Mouse (Mus musculus) bone marrow, adult 2 months (tissue): ENCODE measurements around the gene Atp5g1. TPM values are rescaled to one million over a fixed set of nuclear protein-coding genes. Genes with fewer than 3 reads are reported as not detected.

Experiments
- H3K27ac ChIP-seq: fragments of 200-500 bp; 2 replicates; pipeline ENCODE4 v1.5.1; 2012; ENCODE audit warnings: low read depth, mild to moderate bottlenecking, control low read depth, inconsistent platforms, low read length; ENCODE audit not compliant: control insufficient read depth, poor library complexity, insufficient read depth
- H3K4me1 ChIP-seq: fragments of 200-500 bp; 2 replicates; pipeline ENCODE4 v1.6.1; 2011; ENCODE audit warnings: low read length; ENCODE audit not compliant: control insufficient read depth, insufficient read depth
- H3K4me3 ChIP-seq: fragments of 200-500 bp; replicated peaks from 2 replicates; pipeline ENCODE3; 2011; ENCODE audit warnings: mild to moderate bottlenecking, low read depth, low read length, control low read depth; ENCODE audit not compliant: control insufficient read depth
- CTCF ChIP-seq: fragments of 200-500 bp; IDR thresholded peaks from 2 replicates; pipeline ENCODE4 v1.5.1; 2011; ENCODE audit warnings: low read length, control low read depth; ENCODE audit not compliant: control insufficient read depth, insufficient read depth
- POLR2A ChIP-seq: fragments of 200-500 bp; IDR thresholded peaks from 2 replicates; pipeline ENCODE4 v1.6.1; 2011; ENCODE audit warnings: low read depth, mild to moderate bottlenecking, control low read depth, low read length, borderline replicate concordance; ENCODE audit not compliant: control insufficient read depth
- WGBS: fragments of 180-500 bp; shearing (Covaris S2); methylation state at CpG from one replicate; pipeline ENCODE4 v1.1.7; 2018; 5-methylcytosine and 5-hydroxymethylcytosine counted together
- polyA plus RNA-seq: library from polyadenylated mRNA; stranded (reverse); fragments of >200 nt; gene quantifications from 2 replicates; pipeline ENCODE4 v1.2.4, GENCODE M21; 2011; ENCODE audit warnings: low replicate concordance; ENCODE audit not compliant: missing spikeins, insufficient read depth, insufficient read length

Gene Atp5g1
- polyA plus RNA-seq, 1 experiment: 117 TPM

GRCm38 (mm10) chr11:96065215-96065911 lies 10.1 kb downstream of the Atp5g1 start, which contains the start of gene Ube2z:
Ube2z (minus strand) TSS chr11:96065388.
- Histone ChIP-seq H3K4me1 (peaks cover 2% of the 10 kb centered on the region), H3K27ac (peak within 1 kb of the TSS; percentile 81), H3K4me3 (peak within 1 kb of the TSS; percentile 93)
- 5% methylated on average over 50 of the region's 50 CpGs for WGBS
- TF ChIP-seq POLR2A (peak; percentile 89; the same call in 1 of the 2 replicates), CTCF (no peak)

DNA sequence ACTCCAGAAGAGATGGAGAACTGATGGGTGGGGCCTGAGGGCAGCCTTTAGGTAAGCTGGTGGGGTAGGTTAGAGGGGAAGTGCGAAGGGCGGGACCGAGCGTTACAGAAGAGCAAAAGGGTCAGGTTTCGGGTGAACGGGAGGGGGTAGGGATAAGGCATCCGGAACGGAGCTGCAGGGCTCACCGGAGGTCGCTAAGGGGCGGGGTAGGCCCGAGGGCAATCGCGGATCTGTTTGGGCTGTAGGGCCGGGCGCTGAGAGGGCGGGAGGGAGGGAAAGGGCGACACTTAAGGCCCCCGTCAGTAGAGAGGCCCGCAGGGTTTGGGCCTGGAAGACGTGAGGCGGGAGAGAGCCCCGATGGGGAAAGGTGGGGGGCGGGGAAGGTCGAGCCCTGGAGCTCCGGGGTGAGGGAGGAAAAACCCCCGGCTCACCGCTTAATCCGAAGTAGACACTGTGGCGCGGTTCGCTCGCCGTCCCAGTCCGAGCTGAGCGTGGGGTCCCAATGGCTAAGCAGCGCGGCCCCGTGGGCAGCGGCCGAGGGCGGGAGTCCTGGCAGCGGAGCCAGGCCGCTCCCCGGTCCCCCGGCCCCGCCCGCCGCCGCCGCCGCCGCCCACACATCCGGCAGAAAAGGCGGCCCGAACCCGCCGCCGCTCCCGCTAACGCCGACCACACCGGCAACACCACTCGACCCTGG lies 10.8 kb downstream of the Atp5g1 start:
- WGBS: under 1% methylated on average over 62 of the region's 64 CpGs
- Histone ChIP-seq H3K4me3 (peak overlapping the region; percentile 93), H3K4me1 (peaks cover 2% of the 10 kb centered on the region), H3K27ac (peak overlapping the region; percentile 81)
- TF ChIP-seq CTCF: no peak
- no peak for TF ChIP-seq POLR2A

DNA sequence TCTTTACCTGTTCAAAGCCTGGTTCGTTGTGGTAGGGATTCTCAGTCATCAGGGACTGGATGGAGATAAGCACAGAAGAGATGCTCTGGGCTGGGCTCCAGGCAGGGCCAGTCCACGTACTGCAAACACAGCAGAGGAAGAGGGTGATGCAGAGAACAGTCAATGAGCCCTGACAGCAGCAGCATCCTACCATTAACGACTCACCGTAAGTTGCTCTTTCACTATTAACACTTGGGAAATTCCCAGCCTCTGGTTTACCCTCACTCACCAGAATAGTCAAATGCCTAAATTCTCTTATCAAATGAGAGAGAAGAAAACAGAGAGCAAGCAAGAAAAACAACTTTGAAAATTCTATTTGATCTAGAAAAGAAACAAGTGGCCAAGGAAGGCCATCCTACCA lies 17.2 kb downstream of the Atp5g1 start:
- 74% methylated on average over 4 of the region's 4 CpGs for WGBS
- TF ChIP-seq CTCF (no peak), POLR2A (no peak)
- no peak overlapping the region for H3K4me3 ChIP-seq
- no peaks in the 10 kb centered on the region for H3K4me1 ChIP-seq
- no peak overlapping the region for H3K27ac ChIP-seq

DNA sequence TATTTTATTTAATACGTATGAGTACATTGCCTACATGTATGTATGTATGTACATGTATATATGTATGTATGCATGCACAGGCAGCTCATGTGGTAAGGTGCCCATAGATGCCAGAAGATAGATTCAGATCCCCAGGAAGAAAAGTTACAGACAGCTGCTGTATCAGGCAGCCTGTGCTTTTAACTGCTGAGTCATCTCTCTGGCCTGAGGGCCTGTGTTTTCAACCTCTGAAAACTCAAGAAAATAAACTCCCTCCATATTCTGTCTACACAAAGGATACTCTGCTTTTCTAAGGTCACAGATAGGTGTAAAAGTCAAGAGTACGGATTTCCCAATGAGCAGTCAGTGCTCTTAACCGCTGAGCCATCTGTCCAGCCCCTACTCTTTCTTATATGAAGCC lies 24.6 kb downstream of the Atp5g1 start:
- H3K4me3 ChIP-seq: no peak overlapping the region
- no peak for TF ChIP-seq POLR2A
- TF ChIP-seq CTCF: no peak
- WGBS: 95% methylated on average over 3 of the region's 3 CpGs
- H3K4me1 ChIP-seq: no peaks in the 10 kb centered on the region; the same call in 1 of the 2 replicates
- H3K27ac ChIP-seq: no peak overlapping the region

GRCm38 (mm10) chr11:96049939-96050338 lies 25.5 kb downstream of the Atp5g1 start:
- 80% methylated on average over 4 of the region's 4 CpGs for WGBS

DNA sequence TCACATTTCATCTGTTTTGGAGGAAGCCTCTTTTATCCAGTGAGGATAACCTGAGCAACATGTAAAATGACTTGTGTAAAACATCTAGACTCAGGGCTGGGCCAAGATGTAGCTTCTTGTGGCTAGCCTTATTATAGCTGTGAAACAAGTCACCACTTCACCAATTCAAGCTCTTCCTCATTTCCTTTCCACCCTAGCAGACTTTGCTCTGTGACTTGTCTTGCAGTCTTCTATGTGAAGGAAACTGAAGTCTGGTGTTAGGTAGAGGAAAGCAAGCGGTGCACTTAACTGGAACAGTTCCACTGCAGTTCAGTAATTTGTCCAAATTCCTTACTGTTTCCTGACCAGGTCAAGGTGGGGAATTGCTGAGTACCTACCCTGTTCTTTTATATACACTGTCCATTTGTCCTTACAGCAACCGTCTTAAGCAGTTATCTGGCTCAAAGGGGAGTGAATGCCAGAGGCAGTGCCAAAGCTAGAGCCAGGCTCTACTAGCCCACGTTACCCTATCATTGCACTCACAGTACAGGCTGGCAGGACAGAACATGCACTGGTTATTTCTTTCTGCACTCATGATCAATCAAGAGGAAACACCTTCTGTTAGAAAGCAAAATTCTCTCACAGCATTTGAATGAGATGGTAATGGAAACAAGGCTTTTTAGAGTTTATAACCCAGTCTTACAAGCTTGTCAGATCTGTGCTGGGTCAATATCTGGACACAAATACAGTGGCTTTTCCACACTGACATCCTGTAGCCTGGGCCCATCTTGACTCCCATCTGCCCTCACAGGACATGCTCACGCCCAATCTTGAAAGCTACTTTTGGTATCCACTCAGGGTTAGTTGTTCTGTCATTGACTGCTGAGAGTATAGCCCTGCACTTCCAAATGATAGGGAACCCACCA lies 27.7 kb downstream of the Atp5g1 start:
- Histone ChIP-seq H3K27ac (no peak overlapping the region), H3K4me3 (no peak overlapping the region), H3K4me1 (no peaks in the 10 kb centered on the region; the same call in 1 of the 2 replicates)
- no peak for TF ChIP-seq CTCF
- no peak for TF ChIP-seq POLR2A
- WGBS: 75% methylated on average over 4 of the region's 4 CpGs

More at GRCm38 (mm10) chr11:96049939-96050338, 25.5 kb downstream of the Atp5g1 start:
- Histone ChIP-seq H3K4me3 (no peak overlapping the region), H3K27ac (no peak overlapping the region), H3K4me1 (no peaks in the 10 kb centered on the region; the same call in 1 of the 2 replicates)
- TF ChIP-seq POLR2A: no peak
- TF ChIP-seq CTCF: no peak

- Histone ChIP-seq H3K27ac (no peak overlapping the region), H3K4me3 (no peak overlapping the region), H3K4me1 (no peaks in the 10 kb centered on the region; the same call in 1 of the 2 replicates)
- WGBS: 73% methylated on average over 2 of the region's 2 CpGs
- no peak for TF ChIP-seq CTCF
- TF ChIP-seq POLR2A: no peak
Measured at GRCm38 (mm10) chr11:96046793-96047192, 28.7 kb downstream of the Atp5g1 start.

- Histone ChIP-seq H3K4me3 (no peak overlapping the region), H3K4me1 (no peaks in the 10 kb centered on the region; the same call in 1 of the 2 replicates), H3K27ac (no peak overlapping the region)
- WGBS: 78% methylated on average over 8 of the region's 8 CpGs
- no peak for TF ChIP-seq CTCF
- no peak for TF ChIP-seq POLR2A
Measured at GRCm38 (mm10) chr11:96046028-96046427, 29.4 kb downstream of the Atp5g1 start.
